Mouse (Mus musculus) cerebellum, postnatal 4 days (tissue): ENCODE measurements around the gene Klhdc4.

Experiments used
- DNase-seq, 2 experiments: peaks; one replicate each; pipeline ENCODE4 v3.0.0; 2022; ENCODE audit warnings: low spot score in 2 of 2, mixed read lengths in 1 of 2

The Klhdc4 gene

DNA sequence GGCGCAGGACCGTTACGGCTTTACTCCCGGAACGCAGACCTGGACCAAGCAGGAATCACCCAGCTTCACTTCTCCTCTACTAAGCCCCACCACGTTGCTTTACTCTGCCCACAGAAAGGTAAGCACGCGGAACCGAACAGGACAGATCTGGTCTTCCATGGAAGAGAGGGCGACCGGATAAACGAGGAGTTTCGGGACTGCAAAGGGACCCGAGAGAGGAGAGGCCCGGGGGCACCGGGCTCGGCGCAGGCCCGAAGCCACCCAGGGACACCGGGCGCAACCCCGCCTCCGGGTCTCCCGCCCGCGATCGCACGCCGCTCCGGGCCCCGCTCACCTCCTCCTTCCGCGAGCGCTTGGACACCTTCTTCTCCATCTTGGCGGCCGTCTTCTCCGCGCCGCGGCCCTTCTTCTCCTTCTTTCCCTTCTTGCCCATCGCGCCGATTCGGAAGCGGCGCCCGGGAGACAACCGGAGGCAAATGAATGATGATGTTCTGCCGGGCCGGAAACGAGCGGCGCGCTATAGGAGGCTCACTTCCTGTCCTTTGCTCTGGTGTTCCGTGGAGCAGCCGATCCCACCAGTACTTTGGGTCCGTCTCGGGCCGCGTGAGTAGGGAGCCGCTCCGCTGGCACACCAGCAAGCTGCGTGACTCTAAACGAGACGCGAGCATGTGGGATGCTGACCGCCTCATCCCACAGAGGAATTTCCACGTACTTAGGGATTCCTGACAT lies at the start of gene Klhdc4:
Gene Klhdc4, minus strand, starts transcription at position 522 of the 729 bp plus-strand sequence.
- DNase-seq = peak; percentile 88 to 90

DNA sequence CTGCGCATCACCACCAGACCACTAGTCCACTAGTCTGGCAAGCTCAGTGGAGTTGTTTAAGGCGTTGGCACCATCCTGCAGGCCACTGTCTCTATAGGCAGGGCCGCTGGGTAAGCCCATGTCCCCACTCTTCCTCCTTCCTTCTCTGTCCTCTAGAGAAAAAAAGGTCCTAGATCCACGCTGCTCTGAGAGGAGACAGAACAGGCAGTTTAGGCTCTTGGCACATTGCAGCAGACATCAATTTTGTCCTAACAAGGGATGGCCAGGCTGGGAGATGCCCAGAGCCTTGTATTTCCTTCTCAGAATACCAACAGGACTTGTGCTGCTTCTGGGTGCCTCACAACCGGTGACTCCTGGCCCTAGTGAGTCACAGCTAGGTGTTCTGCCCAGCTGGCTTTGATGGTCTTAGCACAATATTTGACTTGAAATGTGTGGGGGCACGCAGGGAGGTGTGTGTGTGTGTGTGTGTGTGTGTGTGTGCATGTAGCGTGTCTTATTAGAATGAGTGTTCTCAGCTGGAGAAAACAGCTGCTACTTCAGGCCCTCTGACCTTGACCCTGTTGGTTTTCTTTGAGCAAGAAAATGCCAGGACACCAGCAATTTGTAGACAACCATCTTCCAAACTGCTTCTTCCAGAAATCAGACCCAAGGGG lies 48.6 kb upstream of the Klhdc4 start:
- DNase-seq = no peak

DNA sequence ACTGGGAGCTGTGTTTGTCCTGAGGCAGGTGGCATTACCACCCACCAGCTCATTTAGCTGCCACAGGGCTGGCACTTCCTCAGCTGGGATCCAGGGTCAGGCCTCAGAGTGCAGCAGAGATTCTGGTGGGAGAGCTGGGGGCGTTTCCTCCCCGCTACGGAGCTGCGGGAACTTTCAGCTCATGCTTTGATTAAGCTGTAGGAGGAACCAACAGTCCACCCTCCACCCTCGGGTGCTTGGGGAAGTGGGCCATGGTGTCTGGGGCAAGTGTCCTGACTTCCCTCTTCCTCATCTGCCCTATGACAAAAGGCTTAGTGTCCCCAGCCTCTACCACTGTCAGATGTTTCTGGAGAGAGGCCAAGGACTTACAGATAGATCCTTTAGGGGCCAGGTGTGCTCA lies 47.8 kb upstream of the Klhdc4 start:
- DNase-seq = no peak

DNA sequence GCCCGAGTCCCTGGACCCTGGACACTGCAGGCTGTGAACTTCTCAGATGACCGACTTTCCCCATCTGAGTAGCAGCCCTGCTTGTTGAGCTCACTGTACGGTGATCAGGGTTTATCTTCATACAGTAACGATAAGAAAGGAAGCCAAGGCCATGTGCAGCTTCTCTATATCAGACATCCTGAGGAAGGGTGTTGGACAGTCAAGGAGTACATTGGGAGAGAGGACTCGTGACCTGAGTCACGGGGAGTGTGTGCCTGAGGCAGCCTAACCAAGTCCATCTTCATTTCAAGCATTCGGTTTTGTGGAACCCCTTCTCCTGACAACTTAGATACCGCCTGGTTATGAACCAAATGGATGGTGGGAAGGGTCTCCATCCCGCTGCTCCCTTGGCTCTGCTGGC lies 46.1 kb upstream of the Klhdc4 start:
- no peak for DNase-seq

DNA sequence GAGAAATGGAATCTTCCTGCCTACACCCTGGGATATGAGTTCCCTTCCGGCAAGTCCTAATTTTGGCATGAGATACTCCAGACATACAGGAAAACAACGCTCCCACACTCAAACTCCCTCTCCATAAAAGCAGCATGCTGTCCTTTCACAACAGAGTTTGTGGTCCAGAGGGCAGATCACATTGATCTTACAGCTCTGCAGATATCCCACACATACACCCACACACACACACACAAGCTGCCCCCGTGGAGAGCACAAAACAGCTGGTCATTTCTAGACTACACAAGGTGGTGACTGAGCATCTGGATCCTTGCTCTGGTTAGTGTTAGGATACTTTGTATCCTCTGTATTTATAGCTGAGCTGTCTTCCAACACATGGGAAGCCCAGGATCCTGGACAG lies 45.7 kb upstream of the Klhdc4 start:
- DNase-seq = no peak

DNA sequence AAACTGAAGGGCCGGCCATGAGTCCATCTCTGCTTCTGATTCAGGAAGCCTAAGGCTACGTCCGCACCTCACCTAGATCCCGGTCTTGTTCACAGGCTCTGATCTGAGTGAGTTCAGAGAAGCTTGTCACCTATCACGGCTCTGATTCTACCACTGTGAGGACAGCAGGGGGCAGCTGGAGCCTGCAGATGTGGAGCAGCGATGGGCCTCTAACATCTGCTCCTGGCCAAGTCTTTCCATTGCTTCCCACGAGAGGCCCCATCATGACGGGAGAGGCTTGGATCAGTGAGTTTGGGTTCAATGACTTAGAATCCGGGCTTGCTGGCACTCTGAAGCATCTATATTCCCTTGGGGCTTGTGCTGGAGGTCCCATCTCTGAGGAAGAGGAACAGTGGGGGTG lies 44.7 kb upstream of the Klhdc4 start:
- no peak for DNase-seq

DNA sequence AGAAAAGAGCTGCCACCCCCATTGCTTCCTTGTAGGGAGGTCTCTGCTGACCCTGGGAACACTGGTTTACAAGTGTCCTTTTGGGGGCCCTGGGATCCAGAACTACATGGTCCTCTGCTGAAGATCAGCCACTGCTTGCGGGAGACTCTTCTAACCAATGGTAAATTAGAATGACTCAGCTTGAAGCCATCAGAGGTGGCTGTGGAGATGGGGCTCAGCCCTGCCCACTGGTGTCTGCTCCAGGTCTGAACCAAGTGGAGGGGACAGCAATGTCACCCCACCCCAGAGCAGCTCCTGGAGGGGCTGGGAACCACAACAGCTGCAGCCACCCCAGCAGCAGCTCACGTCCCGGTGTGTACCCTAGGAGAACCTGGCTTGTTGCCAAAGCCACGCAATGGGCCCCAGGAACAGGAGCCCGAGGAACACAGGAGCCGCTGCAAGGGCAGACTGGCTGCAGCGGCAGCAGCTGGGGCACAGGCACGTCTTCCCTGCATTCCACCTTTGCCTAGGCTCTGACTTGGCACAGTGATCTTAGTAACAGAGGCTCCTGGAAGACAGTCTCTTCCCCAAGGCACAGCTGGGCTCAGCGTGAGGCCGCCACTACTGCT lies 42.6 kb upstream of the Klhdc4 start:
- DNase-seq = no peak

DNA sequence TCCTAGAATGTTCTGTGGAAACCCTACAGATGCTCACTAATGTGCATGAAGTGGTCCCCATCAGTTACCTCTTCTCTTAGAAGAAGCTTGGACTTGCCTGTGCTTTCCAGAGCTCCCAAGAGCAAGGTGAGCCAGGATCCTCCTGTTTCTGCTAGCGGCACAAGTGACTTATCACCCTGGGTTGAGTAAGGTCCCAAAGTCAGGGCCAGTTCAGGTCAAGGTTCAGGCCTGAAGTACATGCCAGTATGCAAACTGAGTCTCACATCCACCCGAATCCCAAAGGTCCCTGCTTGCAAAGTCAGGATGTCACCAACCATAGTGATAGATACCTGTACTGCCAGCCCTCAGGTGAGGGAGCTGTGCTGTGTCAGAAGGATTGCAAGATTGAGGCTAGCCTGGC lies 40.8 kb upstream of the Klhdc4 start:
- DNase-seq = no peak

DNA sequence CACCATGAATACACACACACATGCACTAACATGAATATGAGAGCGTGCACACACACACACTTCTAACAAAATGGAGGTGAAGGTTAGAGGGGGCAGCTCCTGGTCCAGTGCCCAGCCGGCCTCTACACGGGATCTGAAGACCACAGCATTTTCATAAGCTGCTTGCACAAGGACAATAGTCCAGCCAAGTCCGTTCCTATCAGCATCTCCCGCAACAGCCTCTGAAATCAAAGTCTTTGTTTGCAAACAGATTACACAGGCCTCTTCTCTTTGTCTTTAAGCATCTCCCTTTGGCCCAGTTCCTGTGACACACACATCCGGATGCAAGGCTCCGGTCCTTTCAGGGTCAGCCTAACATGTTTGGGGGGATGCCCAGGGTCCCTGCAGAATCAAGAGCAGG lies 39.5 kb upstream of the Klhdc4 start:
- DNase-seq = no peak

DNA sequence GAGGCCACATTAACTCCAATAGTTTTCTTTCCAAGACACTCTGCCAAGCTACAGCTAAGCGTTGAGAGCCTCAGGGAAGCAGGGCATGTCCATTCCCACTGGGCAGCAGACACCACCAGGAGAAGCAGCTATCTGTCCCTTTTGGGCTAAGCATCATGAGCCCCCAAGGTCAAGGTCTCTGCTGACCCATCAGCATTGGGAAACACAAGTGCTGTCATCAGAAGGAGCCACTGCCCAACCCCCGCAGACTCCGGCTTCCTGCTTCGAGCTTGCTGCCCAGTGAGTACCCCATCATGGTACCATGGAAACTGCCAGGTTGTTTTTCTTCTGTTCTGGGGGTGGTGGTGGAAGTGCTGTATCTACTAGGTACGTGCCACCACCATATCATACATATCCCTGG lies 38.8 kb upstream of the Klhdc4 start:
- DNase-seq = no peak

DNA sequence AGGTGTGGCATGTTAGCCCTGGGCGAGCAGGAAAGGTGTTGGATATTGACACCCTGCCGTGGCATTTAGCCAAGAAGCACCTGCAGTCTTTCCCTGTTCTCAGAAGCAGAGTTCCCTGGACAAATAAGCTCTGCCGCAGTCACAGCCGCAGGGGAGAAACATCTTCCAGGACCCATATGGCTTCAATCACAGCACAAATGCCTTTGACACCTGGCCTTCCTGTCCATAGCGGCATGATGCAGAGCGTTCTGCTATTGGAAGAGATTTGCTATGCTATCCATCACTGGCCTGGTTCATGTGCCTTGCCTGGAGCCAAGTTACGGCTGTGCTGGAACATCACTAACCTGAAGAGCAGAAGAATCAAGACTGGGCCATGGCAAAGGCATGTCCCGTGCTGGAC lies 36.0 kb upstream of the Klhdc4 start:
- DNase-seq = no peak

DNA sequence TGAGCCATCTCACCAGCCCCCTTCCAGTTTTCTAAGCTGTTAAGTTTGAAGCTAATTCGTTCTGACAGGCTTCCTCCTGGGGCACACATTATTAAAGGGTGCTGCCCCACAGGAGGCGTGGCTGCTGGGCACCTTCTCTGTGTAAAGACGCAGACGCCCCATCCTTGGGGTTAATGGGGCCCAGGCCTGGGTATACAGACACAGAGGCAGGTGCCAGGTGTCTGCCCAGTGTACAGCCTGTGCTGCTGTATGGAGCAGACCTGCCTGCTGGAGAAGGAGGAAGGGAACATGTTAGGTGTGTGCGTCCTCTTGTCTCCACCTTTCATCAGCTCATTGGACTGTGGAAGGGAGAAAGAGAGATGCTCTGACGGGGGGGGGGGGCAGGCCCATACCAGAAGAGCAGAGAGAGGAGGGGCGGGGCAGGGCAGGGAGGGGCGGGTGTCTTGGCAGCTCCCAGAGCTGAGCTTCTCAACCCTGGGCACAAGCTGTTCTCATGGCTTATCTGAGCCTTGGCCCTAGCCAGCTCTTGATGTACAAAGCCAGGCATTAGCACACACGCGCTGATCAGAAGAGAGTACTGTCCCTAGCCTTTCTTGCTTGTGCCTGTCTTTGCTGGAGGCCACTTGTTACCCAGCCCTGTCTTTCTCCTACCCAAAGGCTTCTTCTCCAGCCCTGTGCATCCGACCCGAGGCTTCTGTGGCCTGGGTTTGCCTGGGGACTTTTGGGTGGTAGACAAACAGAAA lies 32.6 kb upstream of the Klhdc4 start:
- DNase-seq = no peak

DNA sequence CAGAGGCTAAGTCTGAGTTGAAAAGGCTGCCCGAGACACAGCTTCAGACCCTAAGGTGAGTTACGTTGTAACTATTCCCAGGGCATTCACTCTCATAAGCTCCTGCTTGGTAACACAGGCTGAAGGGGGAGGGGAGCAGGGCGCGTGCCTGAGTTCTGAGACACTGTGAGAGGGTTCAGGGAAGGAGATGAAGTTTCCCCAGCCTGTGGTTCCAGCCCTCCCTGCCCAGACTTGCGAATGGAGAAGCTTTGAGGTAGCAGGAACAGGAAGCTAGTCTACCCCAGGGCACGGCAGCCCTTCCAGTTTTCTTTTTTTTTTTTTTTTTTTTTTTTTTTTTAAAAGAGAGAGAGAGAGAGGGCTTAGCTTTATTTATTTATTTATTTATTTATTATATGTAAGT lies 31.9 kb upstream of the Klhdc4 start:
- no peak for DNase-seq

DNA sequence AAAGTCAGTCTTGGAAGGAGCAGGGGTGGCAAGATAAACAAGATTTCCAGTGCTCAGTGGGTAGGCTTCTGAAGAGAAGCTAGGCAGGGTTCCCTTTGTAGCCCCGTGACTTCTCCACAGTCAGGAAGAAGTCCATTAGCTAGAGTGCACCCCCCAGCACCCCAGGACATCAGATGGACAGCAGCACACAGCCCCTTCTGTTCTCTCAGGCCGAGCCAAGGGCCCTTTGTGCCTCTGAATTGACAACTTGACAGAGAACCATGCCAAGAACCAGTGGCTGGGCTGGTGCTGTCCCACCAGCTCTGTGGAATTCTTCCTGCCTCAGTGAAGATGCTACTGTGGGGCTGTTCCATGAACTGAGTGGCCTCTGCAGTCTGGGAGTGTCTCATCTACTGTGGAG lies 28.4 kb upstream of the Klhdc4 start:
- no peak for DNase-seq

DNA sequence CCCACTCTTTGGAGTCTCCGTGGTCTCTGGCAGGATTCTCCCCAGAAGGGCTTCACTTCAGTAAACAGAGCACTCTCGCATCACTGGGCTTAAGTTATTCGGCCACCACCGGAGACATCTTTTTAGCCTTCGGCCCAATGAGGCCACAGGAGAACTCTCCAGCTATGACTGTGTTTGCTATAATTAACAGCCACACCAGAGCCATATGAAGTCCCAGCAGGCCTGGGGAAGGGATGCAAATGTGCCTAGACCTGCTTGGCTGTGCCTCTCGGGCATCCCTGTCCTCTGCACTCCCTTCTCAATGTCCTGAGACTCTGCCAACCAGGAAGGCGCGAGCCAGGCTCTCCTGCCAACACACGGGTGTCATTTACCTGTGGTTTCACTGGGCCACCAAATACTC lies 28.0 kb upstream of the Klhdc4 start:
- DNase-seq = no peak

DNA sequence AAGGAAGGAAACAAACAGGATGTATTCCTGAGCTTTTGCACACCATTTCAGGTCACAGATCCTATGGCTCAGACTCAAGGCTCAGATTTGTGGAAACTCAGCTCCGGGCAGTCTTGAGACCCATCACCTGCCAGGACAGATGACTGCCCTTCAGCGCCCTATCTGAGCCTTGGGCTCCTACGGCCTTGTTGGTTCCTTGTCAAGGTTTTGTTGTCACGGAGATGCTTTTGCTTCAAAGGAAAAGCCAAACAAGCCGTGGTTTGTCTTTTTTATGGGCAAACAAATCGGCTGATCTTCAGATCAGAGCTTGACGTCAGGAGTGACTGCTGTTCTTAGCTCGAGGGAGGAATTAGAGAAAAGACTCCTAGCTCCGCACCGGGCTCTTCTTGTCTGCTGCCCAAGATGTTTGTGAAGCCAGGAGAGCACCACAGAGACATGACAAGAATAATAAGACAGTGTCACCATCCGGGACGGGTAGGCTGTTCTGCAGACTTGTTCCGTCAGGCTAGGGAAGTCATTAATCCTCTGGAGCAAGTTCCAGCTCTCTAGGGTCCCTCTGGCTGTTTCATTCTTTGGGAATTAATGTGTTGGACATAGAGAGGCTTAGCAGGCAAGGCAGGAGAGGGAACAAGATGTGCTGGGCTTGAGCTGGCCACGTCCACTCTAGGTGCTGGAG lies 26.8 kb upstream of the Klhdc4 start:
- DNase-seq = no peak

DNA sequence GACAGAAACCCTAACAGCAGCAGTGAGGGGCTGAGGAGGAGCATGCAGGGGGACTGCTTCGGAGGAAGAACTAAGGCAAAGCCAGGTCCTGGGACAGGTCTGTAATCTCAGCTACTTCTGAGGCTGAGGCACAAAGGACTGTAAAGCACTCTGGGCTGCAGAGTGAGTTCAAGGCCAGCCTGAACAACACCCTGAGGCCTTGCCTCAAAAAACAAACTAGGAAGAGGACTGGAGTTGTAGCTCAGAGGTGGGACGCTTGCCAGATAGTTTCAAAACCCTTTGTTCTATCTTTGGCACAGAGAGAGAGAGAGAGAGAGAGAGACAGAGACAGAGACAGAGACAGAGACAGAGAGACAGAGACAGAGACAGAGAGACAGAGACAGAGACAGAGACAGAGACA lies 24.2 kb upstream of the Klhdc4 start:
- DNase-seq = no peak

DNA sequence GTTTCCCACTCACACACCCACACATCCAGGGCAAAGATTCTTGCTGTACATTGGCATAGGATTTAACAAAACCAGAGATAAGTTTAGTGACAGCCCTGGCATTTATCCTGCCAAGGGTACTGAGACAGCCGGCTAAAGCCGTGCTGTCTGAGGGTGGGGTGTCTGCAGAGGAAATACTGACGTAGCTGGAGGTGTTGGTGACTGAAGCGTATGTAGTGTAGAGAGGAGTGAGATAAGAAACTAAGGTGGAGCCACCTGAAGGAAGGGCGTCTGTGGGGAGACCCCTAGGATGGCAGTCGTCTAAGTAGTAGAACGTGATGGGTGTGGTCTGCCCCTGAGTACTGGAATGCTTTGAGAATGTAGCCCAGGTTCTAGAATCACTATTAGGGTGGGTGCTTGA lies 23.1 kb upstream of the Klhdc4 start:
- no peak for DNase-seq

DNA sequence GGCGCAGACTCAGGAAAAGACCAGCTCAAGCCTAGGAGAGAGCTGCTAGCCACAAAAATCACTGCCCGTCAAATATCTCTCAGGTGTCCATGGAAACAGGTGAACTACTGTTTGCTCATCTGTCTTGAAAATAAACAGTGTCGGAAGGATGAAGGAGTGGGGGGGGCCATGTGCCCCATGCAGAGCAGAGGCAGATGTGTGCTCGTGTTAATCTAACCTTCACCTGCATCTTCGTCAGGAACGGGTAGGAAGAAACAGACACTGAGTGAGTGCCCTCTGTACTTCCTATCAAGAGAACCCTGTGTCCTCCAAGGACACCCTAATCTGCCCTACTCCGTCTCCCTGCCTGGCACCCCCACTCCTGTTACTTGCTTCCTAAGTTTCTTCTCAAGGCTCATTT lies 22.3 kb upstream of the Klhdc4 start:
- no peak for DNase-seq

DNA sequence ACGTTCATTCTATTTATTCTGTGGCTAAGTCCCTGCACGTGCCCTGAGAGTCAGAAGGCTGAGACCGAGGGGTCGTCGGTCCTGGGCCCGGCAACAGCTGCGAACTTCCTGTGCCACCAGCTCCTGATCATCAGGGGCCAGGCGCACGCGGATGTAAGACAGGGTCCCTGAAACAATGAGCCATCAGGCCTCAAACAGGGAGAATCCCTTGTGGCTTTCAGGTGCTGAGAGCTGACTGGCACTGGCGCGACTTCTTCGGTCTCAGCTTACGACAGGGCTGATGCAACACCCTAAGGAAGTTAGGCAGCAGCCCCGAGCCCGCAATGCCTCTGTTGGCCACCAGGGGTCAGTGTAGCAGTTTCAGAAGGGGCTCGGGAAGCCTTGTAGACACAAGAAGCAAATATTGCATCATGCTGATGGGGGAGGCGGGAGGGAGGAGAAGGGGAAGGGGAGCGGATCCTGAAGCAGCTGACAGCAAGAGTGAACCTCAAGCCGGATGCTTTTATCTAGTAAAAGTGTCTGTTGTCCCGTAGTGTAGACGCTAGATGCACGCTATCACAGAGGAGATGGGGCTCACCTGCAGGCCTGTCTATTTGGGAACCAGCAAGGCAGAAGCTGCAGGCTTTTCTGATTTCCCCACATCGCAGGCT lies 21.6 kb upstream of the Klhdc4 start:
- peak; percentile 99 to 100 for DNase-seq

DNA sequence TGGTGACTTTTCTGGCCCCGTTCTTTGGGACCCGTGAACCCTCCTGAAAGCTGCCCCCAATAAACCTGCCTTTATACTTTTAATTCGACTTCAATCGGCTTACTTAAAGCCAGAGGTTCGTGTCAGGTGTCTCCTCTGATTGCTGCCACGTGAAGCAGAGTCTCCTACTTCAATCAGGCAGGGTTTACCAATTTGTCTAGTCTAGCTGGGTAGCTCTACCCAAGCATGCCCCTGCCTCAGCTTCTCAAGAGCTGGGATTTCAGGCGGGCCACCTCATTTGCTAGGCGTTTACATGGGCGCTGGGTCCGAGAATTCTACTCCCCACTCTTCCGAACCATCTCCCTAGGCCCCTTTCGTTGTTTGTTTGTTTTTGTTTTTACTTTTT lies 21.1 kb upstream of the Klhdc4 start:
- no peak for DNase-seq

DNA sequence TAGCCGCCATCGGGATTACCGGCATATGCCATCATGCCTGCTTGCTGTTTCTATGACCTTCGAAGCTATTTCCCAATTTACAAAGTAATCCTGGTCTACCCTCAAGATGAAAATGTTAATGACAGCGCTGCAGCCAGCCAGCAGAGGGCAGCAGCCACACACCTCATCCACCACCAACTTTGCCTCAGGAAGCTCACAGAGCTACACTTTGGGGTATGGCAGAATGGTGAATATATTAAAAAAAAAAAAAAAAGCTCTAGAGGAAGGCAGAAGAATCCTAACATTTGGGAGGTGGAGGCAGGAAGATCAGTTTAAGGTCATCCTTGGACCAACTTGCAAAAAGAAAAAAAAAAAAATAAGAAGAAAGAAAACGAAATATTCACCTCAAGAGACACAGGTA lies 20.6 kb upstream of the Klhdc4 start:
- peak; percentile 59 to 75 for DNase-seq
